Mouse (Mus musculus): ENCODE results near the gene Nme4. TPM values are rescaled to one million over a fixed set of nuclear protein-coding genes. Genes with fewer than 3 reads are reported as not detected.

Nme4 gene
- polyA plus RNA-seq, 1 experiment from 2014 or later, result 35.5 TPM

- ATAC-seq (ENCODE audit: insufficient read depth), result no peak
Observed at GRCm38 (mm10) chr17:26042599-26043248, 52.7 kb downstream of the Nme4 start.

More at GRCm38 (mm10) chr17:26042599-26043248, 52.7 kb downstream of the Nme4 start:
- Histone ChIP-seq H3K27me3 (no peaks in the 10 kb centered on the region; the same call in 1 of the 2 replicates), H3K4me3 (replicated peaks) (no peak overlapping the region), H3K27ac (replicated peaks) (no peak overlapping the region), H3K4me1 (replicated peaks) (no peaks in the 10 kb centered on the region), H3K9ac (no peak overlapping the region), H3K36me3 (replicated peaks) (no peaks in the 10 kb centered on the region), H3K9me3 (replicated peaks) (no peaks in the 10 kb centered on the region), H3K4me2 (no peak overlapping the region)
- 75% methylated on average over 13 of the region's 13 CpGs for WGBS (ENCODE audit: insufficient replicate concordance)

Other genes starting within 250 kb of the Nme4 start
- gene Wdr90, start 234.1 kb downstream of the Nme4 start, polyA plus RNA-seq (2015; fragmentation: Nextera tagmentation; extraction: Ambion mirVana), result 8.1 and 9.3 TPM in 2 replicates
- gene Mcrip2, start 226.8 kb downstream of the Nme4 start, polyA plus RNA-seq (2015; fragmentation: Nextera tagmentation; extraction: Ambion mirVana), result 37.3 and 39.3 TPM in 2 replicates
- gene Mettl26, start 220.5 kb downstream of the Nme4 start, polyA plus RNA-seq (2015; fragmentation: Nextera tagmentation; extraction: Ambion mirVana), result 46.4 and 49.4 TPM in 2 replicates
- 0.35 and 0.59 TPM in 2 replicates for gene Wfikkn1, start 214.7 kb downstream of the Nme4 start, polyA plus RNA-seq (2015; fragmentation: Nextera tagmentation; extraction: Ambion mirVana)
- 6.6 and 8.4 TPM in 2 replicates for gene Rab40c, start 175.9 kb downstream of the Nme4 start, polyA plus RNA-seq (2015; fragmentation: Nextera tagmentation; extraction: Ambion mirVana)
- gene Pigq, start 150.7 kb downstream of the Nme4 start, polyA plus RNA-seq (2015; fragmentation: Nextera tagmentation; extraction: Ambion mirVana), result 156 and 174 TPM in 2 replicates
- 6.1 and 6.7 TPM in 2 replicates for gene Nhlrc4, start 150.6 kb downstream of the Nme4 start, polyA plus RNA-seq (2015; fragmentation: Nextera tagmentation; extraction: Ambion mirVana)
- gene A930017K11Rik, start 143.0 kb downstream of the Nme4 start, polyA plus RNA-seq (2015; fragmentation: Nextera tagmentation; extraction: Ambion mirVana), result 0.23 and 0.37 TPM in 2 replicates
- gene Capn15, start 109.8 kb downstream of the Nme4 start, polyA plus RNA-seq (2015; fragmentation: Nextera tagmentation; extraction: Ambion mirVana), result 9.7 and 11.4 TPM in 2 replicates
- 2.1 and 2.3 TPM in 2 replicates for gene Rab11fip3, start 26.0 kb downstream of the Nme4 start, polyA plus RNA-seq (2015; fragmentation: Nextera tagmentation; extraction: Ambion mirVana)
- gene Decr2, start 5.3 kb downstream of the Nme4 start, polyA plus RNA-seq (2015; fragmentation: Nextera tagmentation; extraction: Ambion mirVana), result 14.7 and 17.2 TPM in 2 replicates
- gene Tmem8, start 17.7 kb upstream of the Nme4 start, polyA plus RNA-seq (2015; fragmentation: Nextera tagmentation; extraction: Ambion mirVana), result 1.5 and 1.7 TPM in 2 replicates
- 120 and 124 TPM in 2 replicates for gene Mrpl28, start 27.9 kb upstream of the Nme4 start, polyA plus RNA-seq (2015; fragmentation: Nextera tagmentation; extraction: Ambion mirVana)
- 7.1 and 9.1 TPM in 2 replicates for gene Axin1, start 43.1 kb upstream of the Nme4 start, polyA plus RNA-seq (2015; fragmentation: Nextera tagmentation; extraction: Ambion mirVana)
- gene Pdia2, start 103.5 kb upstream of the Nme4 start, polyA plus RNA-seq (2015; fragmentation: Nextera tagmentation; extraction: Ambion mirVana), result 72.3 and 75.1 TPM in 2 replicates
- gene Rgs11, start 107.3 kb upstream of the Nme4 start, polyA plus RNA-seq (2015; fragmentation: Nextera tagmentation; extraction: Ambion mirVana), result 0.24 and 0.36 TPM in 2 replicates
- 14.4 and 15.3 TPM in 2 replicates for gene Arhgdig, start 112.2 kb upstream of the Nme4 start, polyA plus RNA-seq (2015; fragmentation: Nextera tagmentation; extraction: Ambion mirVana)
- gene Fam234a, start 148.6 kb upstream of the Nme4 start, polyA plus RNA-seq (2015; fragmentation: Nextera tagmentation; extraction: Ambion mirVana), result 16.4 and 18.3 TPM in 2 replicates
- 28.9 and 29.0 TPM in 2 replicates for gene Luc7l, start 157.3 kb upstream of the Nme4 start, polyA plus RNA-seq (2015; fragmentation: Nextera tagmentation; extraction: Ambion mirVana)